Mouse (Mus musculus): ENCODE results near the gene Ppp4r1. TPM values are rescaled to one million over a fixed set of nuclear protein-coding genes. Genes with fewer than 3 reads are reported as not detected.

Ppp4r1 gene
- polyA plus RNA-seq, 1 experiment from 2014 or later, result 30.9 TPM

- peaks cover 19% of the 10 kb centered on the region for H3K4me1 ChIP-seq (ENCODE audit: control insufficient read depth, insufficient read depth, low read length)
- no peak overlapping the region for H3K9ac ChIP-seq (ENCODE audit: low read depth, low read length)
- H3K27ac ChIP-seq (ENCODE audit: low read length), result peak overlapping the region; percentile 69
- H3K36me3 ChIP-seq (ENCODE audit: control insufficient read depth, insufficient read depth, low read length), result 0 out of 2 replicates have a peak, but pooled peaks cover 3% of the 10 kb centered on the region
- no peak for ATAC-seq
- H3K4me3 ChIP-seq (ENCODE audit: low read length), result peak overlapping the region; percentile 29
- H3K4me2 ChIP-seq (ENCODE audit: low read depth, low read length), result peak overlapping the region; percentile 52
- 63% methylated on average over 8 of the region's 8 CpGs for WGBS
- H3K27me3 ChIP-seq (replicated peaks; ENCODE audit: control insufficient read depth, insufficient read depth, low read length), result no peaks in the 10 kb centered on the region
- H3K9me3 ChIP-seq (ENCODE audit: control insufficient read depth, low read length), result no peaks in the 10 kb centered on the region
Observed at GRCm38 (mm10) chr17:65784610-65785140, 2.3 kb downstream of the Ppp4r1 start.

- H3K9me3 ChIP-seq (ENCODE audit: control insufficient read depth, low read length), result no peaks in the 10 kb centered on the region
- H3K36me3 ChIP-seq (ENCODE audit: control insufficient read depth, insufficient read depth, low read length), result 0 out of 2 replicates have a peak, but pooled peaks cover 3% of the 10 kb centered on the region
- ATAC-seq, result no peak
- no peak overlapping the region for H3K9ac ChIP-seq (ENCODE audit: low read depth, low read length)
- no peak overlapping the region for H3K4me3 ChIP-seq (ENCODE audit: low read length)
- no peak overlapping the region for H3K4me2 ChIP-seq (ENCODE audit: low read depth, low read length)
- no peaks in the 10 kb centered on the region for H3K27me3 ChIP-seq (replicated peaks; ENCODE audit: control insufficient read depth, insufficient read depth, low read length)
- H3K4me1 ChIP-seq (ENCODE audit: control insufficient read depth, insufficient read depth, low read length), result peaks cover 19% of the 10 kb centered on the region
- H3K27ac ChIP-seq (ENCODE audit: low read length), result no peak overlapping the region
Observed at GRCm38 (mm10) chr17:65785707-65786106, 3.3 kb downstream of the Ppp4r1 start.

GRCm38 (mm10) chr17:65786225-65786624, 3.9 kb downstream of the Ppp4r1 start:
- H3K9ac ChIP-seq (ENCODE audit: low read depth, low read length), result no peak overlapping the region
- 79% methylated on average over 7 of the region's 7 CpGs for WGBS
- no peaks in the 10 kb centered on the region for H3K27me3 ChIP-seq (replicated peaks; ENCODE audit: control insufficient read depth, insufficient read depth, low read length)
- H3K4me2 ChIP-seq (ENCODE audit: low read depth, low read length), result no peak overlapping the region
- H3K4me3 ChIP-seq (ENCODE audit: low read length), result no peak overlapping the region
- no peaks in the 10 kb centered on the region for H3K9me3 ChIP-seq (ENCODE audit: control insufficient read depth, low read length)
- H3K4me1 ChIP-seq (ENCODE audit: control insufficient read depth, insufficient read depth, low read length), result peaks cover 19% of the 10 kb centered on the region
- H3K36me3 ChIP-seq (ENCODE audit: control insufficient read depth, insufficient read depth, low read length), result 0 out of 2 replicates have a peak, but pooled peaks cover 3% of the 10 kb centered on the region
- H3K27ac ChIP-seq (ENCODE audit: low read length), result no peak overlapping the region
- no peak for ATAC-seq

- Histone ChIP-seq H3K4me1 (ENCODE audit: control insufficient read depth, insufficient read depth, low read length) (peaks cover 15% of the 10 kb centered on the region), H3K27me3 (replicated peaks; ENCODE audit: control insufficient read depth, insufficient read depth, low read length) (no peaks in the 10 kb centered on the region), H3K9ac (ENCODE audit: low read depth, low read length) (no peak overlapping the region), H3K36me3 (ENCODE audit: control insufficient read depth, insufficient read depth, low read length) (0 out of 2 replicates have a peak, but pooled peaks cover 3% of the 10 kb centered on the region), H3K27ac (ENCODE audit: low read length) (no peak overlapping the region), H3K9me3 (ENCODE audit: control insufficient read depth, low read length) (no peaks in the 10 kb centered on the region), H3K4me2 (ENCODE audit: low read depth, low read length) (no peak overlapping the region), H3K4me3 (ENCODE audit: low read length) (no peak overlapping the region)
- WGBS, result 84% methylated on average over 4 of the region's 4 CpGs
- no peak for ATAC-seq
Observed at GRCm38 (mm10) chr17:65787261-65787660, 4.9 kb downstream of the Ppp4r1 start.

DNA sequence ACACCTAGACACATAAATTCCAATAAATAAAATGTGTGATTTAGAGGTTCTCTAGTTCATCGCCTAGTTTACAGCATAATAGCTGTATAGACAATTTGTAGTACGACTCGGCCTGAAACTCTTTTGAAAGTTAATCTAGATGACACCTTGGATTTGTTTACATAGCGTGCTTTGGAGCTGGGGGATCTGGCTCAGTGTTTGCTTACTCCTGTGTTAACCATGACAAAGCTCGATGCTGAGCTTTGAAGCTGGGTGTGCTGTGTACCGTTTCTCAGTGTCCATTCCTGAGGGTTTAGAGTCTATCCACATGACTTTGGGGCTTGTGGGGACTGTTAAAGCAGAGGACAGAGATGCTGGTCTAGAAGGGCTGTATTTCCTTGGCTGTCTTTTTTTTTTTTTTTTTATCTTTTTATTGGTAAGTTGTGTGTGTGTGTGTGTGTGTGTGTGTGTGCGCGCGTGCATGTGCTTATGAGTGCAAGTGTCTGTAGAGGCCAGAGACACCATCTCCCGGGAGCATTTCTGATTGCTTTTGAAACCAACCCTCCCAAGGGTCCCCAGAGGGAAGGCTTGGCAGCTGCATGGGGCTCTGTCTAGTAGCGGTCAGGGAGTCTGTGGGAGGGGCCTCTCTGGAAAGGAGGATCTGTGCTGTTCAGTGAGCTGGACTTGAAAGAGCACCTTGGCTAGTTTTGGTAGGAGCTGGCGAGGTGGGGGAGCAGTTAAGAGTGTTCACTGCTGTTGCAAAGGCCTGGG, 6.3 kb downstream of the Ppp4r1 start:
- WGBS, result 54% methylated on average over 12 of the region's 12 CpGs

DNA sequence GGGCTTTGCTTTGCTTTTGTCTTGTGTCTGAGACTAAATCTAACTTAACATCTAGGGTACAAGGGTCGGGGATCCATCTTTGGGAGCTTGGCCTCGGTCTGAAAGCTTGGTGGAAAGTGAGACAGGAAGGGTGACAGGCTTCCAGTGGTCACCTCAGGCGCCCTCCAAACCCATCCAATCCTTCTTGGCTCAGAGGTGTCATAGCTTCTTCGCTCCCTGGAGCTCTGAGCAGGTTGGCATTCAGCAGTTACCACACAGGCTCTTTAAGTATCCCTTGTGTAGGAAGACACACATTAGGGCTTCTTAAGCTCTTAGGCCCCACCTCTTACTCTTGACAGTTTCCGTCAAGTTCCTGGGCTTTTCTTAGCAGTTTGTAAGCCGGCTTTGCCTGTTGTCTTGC, 7.2 kb downstream of the Ppp4r1 start:
- H3K4me3 ChIP-seq (ENCODE audit: low read length), result no peak overlapping the region
- H3K36me3 ChIP-seq (ENCODE audit: control insufficient read depth, insufficient read depth, low read length), result 0 out of 2 replicates have a peak, but pooled peaks cover 3% of the 10 kb centered on the region
- no peak for ATAC-seq
- H3K9me3 ChIP-seq (ENCODE audit: control insufficient read depth, low read length), result no peaks in the 10 kb centered on the region
- no peak overlapping the region for H3K27ac ChIP-seq (ENCODE audit: low read length)
- WGBS, result 93% methylated on average over 6 of the region's 6 CpGs
- peaks cover 12% of the 10 kb centered on the region for H3K4me1 ChIP-seq (ENCODE audit: control insufficient read depth, insufficient read depth, low read length)
- H3K9ac ChIP-seq (ENCODE audit: low read depth, low read length), result no peak overlapping the region
- H3K4me2 ChIP-seq (ENCODE audit: low read depth, low read length), result no peak overlapping the region
- H3K27me3 ChIP-seq (replicated peaks; ENCODE audit: control insufficient read depth, insufficient read depth, low read length), result no peaks in the 10 kb centered on the region

More for the DNA sequence above, 6.3 kb downstream of the Ppp4r1 start:
- H3K4me1 ChIP-seq (ENCODE audit: control insufficient read depth, insufficient read depth, low read length), result peaks cover 15% of the 10 kb centered on the region
- ATAC-seq, result no peak; the same call in 1 of the 2 replicates
- H3K9ac ChIP-seq (ENCODE audit: low read depth, low read length), result no peak overlapping the region
- H3K4me2 ChIP-seq (ENCODE audit: low read depth, low read length), result no peak overlapping the region
- H3K27me3 ChIP-seq (replicated peaks; ENCODE audit: control insufficient read depth, insufficient read depth, low read length), result no peaks in the 10 kb centered on the region
- no peak overlapping the region for H3K27ac ChIP-seq (ENCODE audit: low read length)
- H3K4me3 ChIP-seq (ENCODE audit: low read length), result no peak overlapping the region
- no peaks in the 10 kb centered on the region for H3K9me3 ChIP-seq (ENCODE audit: control insufficient read depth, low read length)
- H3K36me3 ChIP-seq (ENCODE audit: control insufficient read depth, insufficient read depth, low read length), result 0 out of 2 replicates have a peak, but pooled peaks cover 3% of the 10 kb centered on the region

DNA sequence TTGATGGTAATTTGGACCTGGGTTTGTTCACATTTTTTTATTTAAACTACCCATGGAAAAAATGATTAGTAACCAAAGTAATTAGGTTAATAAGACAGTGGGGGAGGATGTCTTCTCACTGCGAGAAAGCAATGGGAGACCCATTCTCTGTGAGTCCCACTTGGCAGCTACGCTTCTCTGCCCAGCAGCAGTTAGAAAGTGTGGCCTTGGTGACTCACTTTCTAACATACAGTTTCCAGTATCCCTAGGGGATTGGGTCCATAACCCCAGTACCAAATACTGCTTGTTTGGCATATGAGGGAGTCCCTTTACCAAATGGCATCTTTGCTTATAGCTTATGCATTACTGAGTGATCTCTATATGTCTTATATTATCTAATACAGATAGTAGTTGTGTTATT, 8.8 kb downstream of the Ppp4r1 start:
- H3K27ac ChIP-seq (ENCODE audit: low read length), result no peak overlapping the region
- WGBS, result 91% methylated on average over 2 of the region's 2 CpGs
- H3K36me3 ChIP-seq (ENCODE audit: control insufficient read depth, insufficient read depth, low read length), result no peaks in the 10 kb centered on the region
- peaks cover 11% of the 10 kb centered on the region for H3K4me1 ChIP-seq (ENCODE audit: control insufficient read depth, insufficient read depth, low read length)
- no peak overlapping the region for H3K4me2 ChIP-seq (ENCODE audit: low read depth, low read length)
- no peak for ATAC-seq
- no peaks in the 10 kb centered on the region for H3K27me3 ChIP-seq (replicated peaks; ENCODE audit: control insufficient read depth, insufficient read depth, low read length)
- H3K9ac ChIP-seq (ENCODE audit: low read depth, low read length), result no peak overlapping the region
- H3K4me3 ChIP-seq (ENCODE audit: low read length), result no peak overlapping the region
- H3K9me3 ChIP-seq (ENCODE audit: control insufficient read depth, low read length), result no peaks in the 10 kb centered on the region

GRCm38 (mm10) chr17:65793307-65793930, 11.0 kb downstream of the Ppp4r1 start:
- H3K4me1 ChIP-seq (ENCODE audit: control insufficient read depth, insufficient read depth, low read length), result peaks cover 11% of the 10 kb centered on the region
- no peaks in the 10 kb centered on the region for H3K36me3 ChIP-seq (ENCODE audit: control insufficient read depth, insufficient read depth, low read length)
- no peak overlapping the region for H3K4me3 ChIP-seq (ENCODE audit: low read length)
- no peak overlapping the region for H3K9ac ChIP-seq (ENCODE audit: low read depth, low read length)
- no peak overlapping the region for H3K4me2 ChIP-seq (ENCODE audit: low read depth, low read length)
- no peak for ATAC-seq
- H3K9me3 ChIP-seq (ENCODE audit: control insufficient read depth, low read length), result no peaks in the 10 kb centered on the region
- H3K27me3 ChIP-seq (replicated peaks; ENCODE audit: control insufficient read depth, insufficient read depth, low read length), result no peaks in the 10 kb centered on the region
- WGBS, result 96% methylated on average over 12 of the region's 12 CpGs
- H3K27ac ChIP-seq (ENCODE audit: low read length), result no peak overlapping the region

- Histone ChIP-seq H3K9ac (ENCODE audit: low read depth, low read length) (no peak overlapping the region), H3K36me3 (ENCODE audit: control insufficient read depth, insufficient read depth, low read length) (no peaks in the 10 kb centered on the region), H3K4me1 (ENCODE audit: control insufficient read depth, insufficient read depth, low read length) (0 out of 2 replicates have a peak, but pooled peaks cover 3% of the 10 kb centered on the region), H3K4me3 (ENCODE audit: low read length) (no peak overlapping the region), H3K27me3 (replicated peaks; ENCODE audit: control insufficient read depth, insufficient read depth, low read length) (no peaks in the 10 kb centered on the region), H3K27ac (ENCODE audit: low read length) (no peak overlapping the region), H3K9me3 (ENCODE audit: control insufficient read depth, low read length) (no peaks in the 10 kb centered on the region), H3K4me2 (ENCODE audit: low read depth, low read length) (no peak overlapping the region)
- WGBS, result 92% methylated on average over 13 of the region's 13 CpGs
- no peak for ATAC-seq
Observed at GRCm38 (mm10) chr17:65794096-65794850, 11.9 kb downstream of the Ppp4r1 start.
